Mouse (Mus musculus) CH12F3 (cell line): Measurements from ENCODE around the gene Kat8.

Source experiments
- in situ Hi-C: fragments of 300-500 bp; cut with MboI; formaldehyde crosslinking; loops from 2 replicates; pipeline ENCODE4 v1.14.3; 2020; ENCODE audit warnings: low sequenced_read_pairs

Kat8 gene

DNA sequence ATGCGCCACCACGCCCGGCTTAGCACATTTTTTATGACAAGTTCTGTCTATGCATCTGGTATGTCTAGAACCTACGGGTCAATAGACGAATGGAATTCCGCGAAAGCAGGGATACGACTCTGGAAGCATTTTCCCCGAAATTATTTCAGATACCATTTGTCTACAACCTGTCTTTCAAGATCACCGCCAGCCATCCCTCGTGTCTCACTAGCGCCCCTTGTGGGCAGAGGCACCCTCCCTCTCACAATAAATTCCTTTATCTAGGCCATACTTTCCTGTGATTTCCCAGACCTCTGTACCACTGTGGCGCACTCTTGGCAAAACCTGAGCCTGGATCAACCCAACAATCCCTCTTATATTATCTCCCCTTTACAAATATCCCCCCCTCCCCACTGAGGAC is 15.9 kb upstream of the Kat8 start:
- in situ Hi-C loops: no loop called here

DNA sequence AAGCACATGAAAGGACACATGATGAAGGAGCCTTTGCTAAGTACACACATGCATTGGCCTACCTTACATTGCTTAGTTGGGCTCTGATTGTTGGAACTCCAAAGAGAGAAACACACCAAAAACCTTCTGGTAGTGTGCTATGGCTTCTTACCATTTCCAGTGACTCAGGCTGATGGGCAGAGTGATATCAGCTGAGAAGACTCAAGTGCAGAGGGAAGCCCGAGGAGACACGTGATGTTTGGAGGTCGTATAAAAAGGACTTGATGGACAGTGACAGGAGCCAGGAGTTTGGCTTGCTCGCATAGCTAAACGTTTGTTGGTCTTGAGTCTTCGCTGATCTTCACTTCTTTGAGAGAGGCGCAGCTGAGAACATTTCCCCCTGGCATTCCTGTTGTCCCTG is 14.8 kb upstream of the Kat8 start:
- in situ Hi-C loops: no loop called here

DNA sequence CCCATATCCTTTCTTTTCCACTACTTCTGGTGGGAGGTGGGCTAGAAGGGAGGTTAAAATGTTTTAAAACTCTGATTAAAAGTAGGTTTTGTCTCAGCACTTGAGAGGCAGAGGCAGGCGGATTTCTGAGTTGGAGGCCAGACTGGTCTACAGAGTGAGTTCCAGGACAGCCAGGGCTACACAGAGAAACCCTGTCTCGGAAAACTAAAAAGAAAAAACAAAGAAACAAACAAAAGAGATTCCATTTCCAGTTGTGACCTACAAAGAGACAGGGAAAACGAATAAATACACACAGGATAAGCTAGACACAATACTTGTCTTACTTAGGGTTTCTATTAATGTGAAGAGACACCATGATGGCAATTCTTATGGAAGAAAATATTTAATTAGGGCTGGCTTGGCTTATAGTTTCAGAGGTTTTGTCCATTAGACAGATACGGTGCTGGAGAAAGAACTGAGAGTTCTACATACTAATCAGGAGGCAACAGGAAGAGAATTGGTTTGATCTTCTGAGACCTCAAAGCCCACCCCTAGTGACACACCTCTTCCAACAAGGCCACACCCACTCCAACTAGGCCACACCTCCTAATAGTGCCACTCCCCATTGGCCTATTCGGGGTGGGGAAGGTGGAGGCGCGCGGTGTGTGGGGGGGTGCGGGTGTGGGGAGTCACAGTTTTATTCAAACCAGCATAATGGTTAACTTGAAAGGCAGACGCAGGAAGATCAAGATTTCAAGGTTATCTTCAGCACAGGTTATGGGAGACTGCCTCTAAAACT is 13.9 kb upstream of the Kat8 start:
- in situ Hi-C loops: no loop called here

DNA sequence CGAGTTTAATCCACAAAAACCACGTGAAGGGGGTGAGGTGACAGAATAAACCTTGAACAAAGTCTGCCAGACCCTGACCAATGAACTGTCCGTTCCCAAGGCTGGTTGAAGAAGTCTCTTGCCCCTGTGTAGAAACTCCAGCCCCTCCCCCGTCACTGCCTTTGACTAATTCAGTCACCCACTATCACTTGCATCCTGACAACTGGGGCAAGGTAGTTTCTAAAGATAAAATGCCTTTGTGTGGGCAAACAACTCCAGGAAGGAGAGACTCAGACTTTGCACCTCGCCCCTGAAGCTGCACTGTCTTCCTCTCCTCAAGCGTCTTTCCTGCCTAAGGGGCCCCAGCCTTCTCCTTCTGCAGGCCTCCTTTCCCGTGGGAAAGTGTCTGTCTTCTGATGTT is 12.3 kb upstream of the Kat8 start:
- in situ Hi-C loops: no loop called here

DNA sequence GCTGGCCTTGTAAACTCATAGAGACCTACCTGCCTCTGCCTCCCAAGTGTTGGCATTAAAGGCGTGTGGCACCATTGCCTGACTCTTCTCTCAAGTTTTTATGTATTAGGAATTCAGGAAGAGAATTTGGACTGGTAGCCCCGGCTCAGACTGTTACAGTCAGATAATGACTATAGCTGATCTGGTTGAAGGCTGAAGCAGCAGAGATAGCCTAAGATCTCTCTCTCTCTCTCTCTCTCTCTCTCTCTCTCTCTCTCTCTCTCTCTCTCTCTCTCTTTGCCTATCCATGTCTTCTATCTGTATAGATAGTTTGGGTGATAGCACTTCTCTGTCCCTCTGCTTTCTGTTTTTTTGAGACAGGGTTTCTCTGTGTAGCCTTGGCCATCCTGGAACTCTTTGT is 10.5 kb upstream of the Kat8 start:
- in situ Hi-C loops: no loop called here

DNA sequence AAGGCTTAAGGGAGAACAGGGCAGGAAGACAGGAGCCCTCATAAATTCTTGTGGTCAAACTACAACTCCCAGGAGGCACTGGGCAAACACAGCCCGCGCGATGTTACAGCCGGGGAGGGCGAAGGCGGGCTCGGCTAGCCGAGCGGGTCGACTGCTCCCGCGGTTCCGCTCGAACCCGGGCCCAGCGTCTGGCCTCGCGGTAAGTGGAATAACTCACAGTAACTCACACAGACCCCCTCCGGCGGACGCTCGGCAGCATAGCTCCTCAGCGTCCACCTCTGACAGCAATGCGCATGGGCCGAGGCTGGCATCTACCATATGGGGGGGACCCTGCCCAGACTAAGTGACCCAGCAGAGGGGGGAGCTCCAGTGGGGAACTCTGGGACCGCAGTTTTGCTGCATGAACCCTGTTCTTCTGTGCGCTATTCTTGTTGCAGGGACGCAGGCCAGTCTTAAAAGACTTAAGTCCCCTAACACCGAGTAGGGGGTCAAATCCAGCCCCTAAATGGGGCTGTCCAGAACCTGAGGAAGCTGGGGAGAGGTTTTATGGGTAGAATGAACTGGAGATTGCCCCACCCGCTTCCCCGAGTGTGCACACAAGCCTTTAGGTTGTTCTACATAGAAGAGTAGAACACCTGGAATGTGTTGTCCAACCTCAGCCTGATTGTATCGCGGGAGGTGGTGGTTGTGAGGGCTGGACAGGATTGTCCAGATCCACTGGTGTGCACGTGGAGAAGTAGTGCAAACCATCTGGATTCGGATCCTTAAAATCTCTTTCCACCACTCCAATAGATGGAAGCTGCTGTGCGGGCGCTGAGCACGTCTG is 8.1 kb upstream of the Kat8 start, which contains the start of gene Bckdk:
Gene Bckdk (plus strand): TSS at position 112 of the 826 bp plus-strand sequence.
- in situ Hi-C loops: no loop called here

- in situ Hi-C loops: no loop called here
These were observed 4.4 kb upstream of the Kat8 start for GRCm38 (mm10) chr7:127907939-127908338.

DNA sequence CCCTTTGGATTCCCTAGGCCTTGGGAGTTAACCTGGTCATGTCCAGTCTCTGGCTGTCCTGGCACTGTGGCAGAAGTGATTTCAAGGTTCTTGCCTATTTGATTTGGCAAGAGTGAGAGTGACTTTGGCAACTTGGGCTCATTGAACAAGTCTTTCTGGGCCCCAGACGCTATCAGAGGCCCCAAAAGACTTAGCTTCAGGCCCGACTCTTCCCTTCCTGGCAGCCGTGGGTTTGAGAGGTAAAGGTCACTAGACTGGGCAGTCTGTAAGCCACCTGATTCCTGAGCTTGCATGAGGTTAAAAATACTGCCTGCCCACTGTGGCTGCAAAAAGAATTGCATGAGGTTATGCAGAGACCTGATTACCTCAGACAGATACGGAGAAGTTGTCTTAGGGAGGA is 3.7 kb upstream of the Kat8 start:
- in situ Hi-C loops: no loop called here

GRCm38 (mm10) chr7:127912938-127913337 is 622 bp downstream of the Kat8 start:
- in situ Hi-C loops: no loop called here

- in situ Hi-C loops: no loop called here
These were observed 3.0 kb downstream of the Kat8 start for GRCm38 (mm10) chr7:127915293-127915692.

- in situ Hi-C loops: no loop called here
These were observed 5.9 kb downstream of the Kat8 start for GRCm38 (mm10) chr7:127918203-127918602.

- in situ Hi-C loops: no loop called here
These were observed 7.0 kb downstream of the Kat8 start for GRCm38 (mm10) chr7:127919290-127919689.

- in situ Hi-C loops: no loop called here
These were observed 9.2 kb downstream of the Kat8 start for GRCm38 (mm10) chr7:127921516-127921915.

DNA sequence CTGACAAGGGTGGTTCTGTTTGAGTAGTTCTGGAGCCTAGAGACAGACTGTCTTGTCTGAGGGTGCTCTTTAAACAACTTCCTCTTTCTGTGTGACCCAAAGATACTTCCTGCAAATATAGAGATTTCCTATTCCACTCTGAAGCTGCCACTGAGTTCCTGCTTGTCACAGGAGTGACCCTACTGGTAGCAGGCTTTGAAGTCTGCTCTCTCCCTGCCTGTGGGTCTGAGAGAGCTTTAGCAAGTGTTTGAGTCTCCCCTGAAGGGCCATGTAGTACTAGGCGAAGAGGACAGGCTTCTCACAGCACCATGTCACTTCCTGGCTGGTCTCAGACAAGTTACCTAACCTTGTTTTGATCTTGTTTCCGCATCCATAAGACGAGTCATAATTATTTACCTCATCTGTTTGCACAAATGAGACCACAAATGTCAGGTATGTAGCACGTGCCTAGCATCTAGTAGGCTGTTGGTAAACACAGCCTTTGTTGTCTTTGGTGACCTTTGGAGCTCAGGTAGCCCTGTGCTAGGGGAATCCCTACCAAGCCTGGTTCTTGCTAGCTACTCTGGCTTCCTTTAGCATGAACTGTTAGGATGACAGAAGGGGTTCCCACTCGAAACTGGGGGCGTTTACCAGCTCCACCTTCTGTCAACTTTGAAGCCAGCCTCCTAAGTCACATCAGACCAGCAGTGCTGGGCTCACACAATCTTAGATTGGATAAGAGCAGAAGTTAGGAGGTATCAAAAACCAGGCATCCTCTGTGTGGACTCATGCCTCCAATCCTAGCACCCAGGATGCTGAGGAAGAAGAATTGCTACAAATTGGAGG is 10.3 kb downstream of the Kat8 start:
- in situ Hi-C loops: no loop called here

- in situ Hi-C loops: no loop called here
These were observed 11.4 kb downstream of the Kat8 start for GRCm38 (mm10) chr7:127923714-127924113.

GRCm38 (mm10) chr7:127925252-127925651 is 12.9 kb downstream of the Kat8 start:
- in situ Hi-C loops: no loop called here

- in situ Hi-C loops: no loop called here
These were observed 13.8 kb downstream of the Kat8 start for GRCm38 (mm10) chr7:127926066-127926465.

DNA sequence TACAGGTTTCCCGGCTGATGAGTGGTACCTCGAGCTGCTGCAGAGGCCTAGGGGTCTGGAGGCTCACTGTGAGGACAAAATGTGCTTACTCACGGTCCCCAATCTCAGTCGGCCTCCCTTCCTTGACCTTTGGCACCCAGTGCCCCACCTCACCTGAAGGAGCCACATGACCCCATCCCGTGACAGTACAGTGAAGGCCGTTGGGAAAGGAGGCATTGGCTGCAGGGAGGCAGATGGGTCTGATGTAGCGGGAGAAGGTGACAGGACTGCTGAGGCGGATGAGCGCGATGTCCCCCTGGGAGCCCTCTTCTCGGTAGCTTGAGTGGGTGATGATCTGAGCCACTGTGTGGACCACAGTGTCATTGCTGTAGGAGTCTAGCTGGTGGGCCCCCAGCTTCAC is 14.5 kb downstream of the Kat8 start:
- in situ Hi-C loops: no loop called here

DNA sequence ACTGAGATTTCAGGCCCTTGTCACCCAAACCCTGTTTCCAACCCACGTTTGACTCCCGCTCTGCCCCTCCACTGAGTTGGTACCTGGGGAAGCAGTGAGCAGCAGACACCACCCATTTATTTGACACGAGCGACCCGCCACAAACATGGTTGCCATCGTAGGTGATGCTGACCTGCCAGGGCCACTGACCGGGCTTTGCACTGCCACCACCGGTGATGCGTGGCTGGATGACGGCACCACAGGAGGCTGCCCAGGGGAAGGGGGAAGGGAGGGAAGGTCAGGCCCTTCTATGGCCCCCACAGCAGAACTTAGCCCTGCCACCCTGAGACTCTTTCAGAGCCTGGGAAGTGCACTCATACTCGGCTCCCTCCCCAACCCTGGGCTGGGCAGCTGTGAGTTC is 15.4 kb downstream of the Kat8 start:
- in situ Hi-C loops: no loop called here

GRCm38 (mm10) chr7:127928596-127928995 is 16.3 kb downstream of the Kat8 start:
- in situ Hi-C loops: no loop called here

DNA sequence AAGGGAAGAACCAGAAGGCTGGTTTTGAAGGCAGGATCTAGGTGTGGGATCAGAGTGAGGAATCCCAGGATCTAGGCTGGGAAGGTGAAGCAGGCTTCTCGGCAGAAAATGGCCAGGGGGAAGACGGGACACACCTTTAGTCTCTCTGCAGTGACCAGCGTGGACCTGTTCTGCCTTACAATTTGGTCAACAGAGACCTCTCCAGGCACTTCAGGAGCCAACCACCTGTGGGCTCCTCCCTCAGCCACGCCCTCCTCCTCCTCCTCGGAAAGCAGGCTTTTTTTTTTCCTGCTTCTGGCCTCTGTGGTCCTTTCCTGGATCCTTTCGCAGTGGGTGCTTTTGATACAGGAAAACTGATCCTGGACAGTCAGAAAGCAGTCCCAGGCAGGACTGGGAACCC is 17.6 kb downstream of the Kat8 start, which contains the start of gene Prss8:
Gene Prss8 (minus strand): TSS at position 182 of the 400 bp plus-strand sequence.
- in situ Hi-C loops: no loop called here
